27 mouse cellular contexts compared by ENCODE assay signal in the genomic region with DNA sequence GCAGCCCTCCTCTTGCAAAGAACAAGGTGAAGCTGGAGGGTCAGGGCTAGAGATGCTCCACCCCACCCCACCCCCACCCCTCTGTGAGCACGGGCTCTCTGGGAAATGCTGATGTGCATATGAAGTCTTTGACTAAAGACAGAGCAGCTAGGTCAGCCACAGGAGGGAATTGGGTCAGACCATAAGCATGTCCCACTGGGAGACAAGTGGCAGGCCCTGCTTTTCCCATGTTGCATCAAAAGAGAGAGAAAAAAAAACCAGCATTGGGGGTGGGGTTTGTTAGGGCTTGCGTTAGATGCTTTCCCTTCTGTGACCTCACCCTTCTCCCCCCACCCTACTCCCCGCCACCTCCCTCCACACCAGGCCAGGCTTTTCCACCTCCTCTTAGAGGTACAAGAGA. TPM values are rescaled to one million over a fixed set of nuclear protein-coding genes. Genes with fewer than 3 reads are reported as not detected.
DNase-seq lines count a peak whose midpoint lies in the region; ATAC-seq lines count a peak whose summit lies in the region.
"Had no signal": no experiment of that assay in that cellular context is flagged by ENCODE, and none has a peak within 500 bp of the region (broad histone marks: within the 10 kb centered on the region; RNA-seq: fewer than 3 reads in every experiment).

No protein-coding gene starts in this region.

- 0 out of 2 replicates have a peak overlapping the region, but pooled peaks have one; percentile 8 for H3K27ac ChIP-seq in hindbrain, embryonic 10.5 days
- no peak overlapping the region for H3K27ac ChIP-seq in hindbrain, embryonic 16.5 days (ENCODE audit: low read depth, low read length)
- H3K27ac ChIP-seq: embryonic facial prominence, embryonic 15.5 days; forebrain, embryonic 10.5 days; heart, adult 2 months; hindbrain, embryonic 15.5 days had no signal

- H3K4me2 ChIP-seq in hindbrain, embryonic 16.5 days (ENCODE audit: low read length), result no peak overlapping the region
- H3K4me2 ChIP-seq: embryonic facial prominence, embryonic 15.5 days; heart, embryonic 12.5 days; hindbrain, embryonic 15.5 days had no signal

- H3K36me3 ChIP-seq in hindbrain, embryonic 10.5 days, result peaks cover 19% of the 10 kb centered on the region; the same call in 1 of the 2 replicates
- H3K36me3 ChIP-seq in hindbrain, embryonic 16.5 days (ENCODE audit: control insufficient read depth, insufficient read depth, low read length), result peaks cover 7% of the 10 kb centered on the region

- peaks cover 86% of the 10 kb centered on the region for H3K27me3 ChIP-seq in hindbrain, embryonic 10.5 days (ENCODE audit: insufficient read depth, poor library complexity, severe bottlenecking)
- H3K27me3 ChIP-seq in hindbrain, embryonic 16.5 days (replicated peaks; ENCODE audit: control insufficient read depth, insufficient read depth, low read length), result peaks cover 28% of the 10 kb centered on the region

- DNase-seq in hindbrain, embryonic 10.5 days (ENCODE audit: low spot score), result no peak
- DNase-seq in ES-CJ7 (ENCODE audit: low read depth, low spot score) (peak; percentile 61), R1 (ENCODE audit: low read depth, low spot score) (peak; percentile 53)
- DNase-seq in retina, postnatal 1 day, result peak; percentile 70
- DNase-seq in left cerebral cortex, postnatal 4 days, result no peak
- no peak for DNase-seq in gastrocnemius, postnatal 10 days
- DNase-seq: adrenal gland, adult 8-10 months; cerebellum, adult 11-12 months; heart, adult 2 months had no signal

- H3K9me3 ChIP-seq in hindbrain, embryonic 10.5 days, result no peaks in the 10 kb centered on the region
- H3K9me3 ChIP-seq in hindbrain, embryonic 16.5 days (ENCODE audit: control insufficient read depth, low read length), result no peaks in the 10 kb centered on the region
- H3K9me3 ChIP-seq: embryonic facial prominence, embryonic 15.5 days; forebrain, embryonic 10.5 days; heart, embryonic 12.5 days; hindbrain, embryonic 15.5 days had no signal

- ATAC-seq in hindbrain, embryonic 16.5 days, result no peak
- ATAC-seq: forebrain, embryonic 14.5 days; inflammation-experienced regulatory T-cells, adult 6 months; intestine, postnatal 0 days; Patski had no signal

- H3K9ac ChIP-seq in hindbrain, embryonic 16.5 days (ENCODE audit: low read depth, low read length), result no peak overlapping the region
- H3K9ac ChIP-seq: embryonic facial prominence, embryonic 15.5 days; heart, embryonic 12.5 days; hindbrain, embryonic 15.5 days had no signal

- intact Hi-C loops in left cerebral cortex, postnatal 4 days (cut with DNase I), result no loop called here

- H3K4me3 ChIP-seq in hindbrain, embryonic 10.5 days, result no peak overlapping the region
- H3K4me3 ChIP-seq in hindbrain, embryonic 16.5 days (ENCODE audit: low read length), result no peak overlapping the region
- H3K4me3 ChIP-seq: embryonic facial prominence, embryonic 15.5 days; erythroblast, embryonic 14.5 days; forebrain, embryonic 10.5 days; heart, adult 2 months; heart, embryonic 12.5 days; hindbrain, embryonic 15.5 days had no signal

- H3K4me1 ChIP-seq in hindbrain, embryonic 10.5 days (replicated peaks), result peaks cover 82% of the 10 kb centered on the region
- peaks cover 26% of the 10 kb centered on the region for H3K4me1 ChIP-seq in hindbrain, embryonic 16.5 days (ENCODE audit: control insufficient read depth, insufficient read depth, low read depth, low read length)

- WGBS in hindbrain, embryonic 10.5 days, result 8% methylated on average over 3 of the region's 3 CpGs
- WGBS in hindbrain, embryonic 16.5 days, result 15% methylated on average over 3 of the region's 3 CpGs

RNA-seq across cellular contexts. Expression of a gene that starts 19.8 kb away (rescaled TPM):
- 0.14 and 0.18 TPM in 2 replicates for polyA plus RNA-seq in hindbrain, embryonic 10.5 days (2016; fragmentation: Nextera tagmentation; extraction: Ambion mirVana)
- polyA plus RNA-seq in hindbrain, embryonic 16.5 days (2015; fragmentation: Nextera tagmentation; extraction: Ambion mirVana), result 0.60 and 0.72 TPM in 2 replicates
- 1 to 10 TPM; 1.4 to 2.0 TPM for total RNA-seq in left cerebral cortex, postnatal 4 days (2021)
- total RNA-seq in gastrocnemius, postnatal 10 days (2021), result under 1 TPM; 0.05 to 0.16 TPM
- total RNA-seq: gastrocnemius, postnatal 4 days had no signal
- polyA plus RNA-seq: embryonic facial prominence, embryonic 15.5 days; forebrain, embryonic 10.5 days; G1E; inflammation-experienced regulatory T-cells, adult 6 months; intestine, postnatal 0 days; Patski had no signal

RNA-seq across cellular contexts. Expression of a gene that starts 29.6 kb away (rescaled TPM):
- 17.7 TPM in 2 replicates for polyA plus RNA-seq in hindbrain, embryonic 10.5 days (2016; fragmentation: Nextera tagmentation; extraction: Ambion mirVana)
- polyA plus RNA-seq in hindbrain, embryonic 16.5 days (2015; fragmentation: Nextera tagmentation; extraction: Ambion mirVana), result 21.2 and 22.5 TPM in 2 replicates
- 10 to 100 TPM; 24.4 to 25.8 TPM for total RNA-seq in left cerebral cortex, postnatal 4 days (2021)
- total RNA-seq in gastrocnemius, postnatal 10 days (2021), result 1 to 10 TPM; 5.0 to 5.7 TPM

RNA-seq across cellular contexts. Expression of a gene that starts 50.2 kb away (rescaled TPM):
- 0.27 and 0.47 TPM in 2 replicates for polyA plus RNA-seq in hindbrain, embryonic 10.5 days (2016; fragmentation: Nextera tagmentation; extraction: Ambion mirVana)
- 1.4 and 2.0 TPM in 2 replicates for polyA plus RNA-seq in hindbrain, embryonic 16.5 days (2015; fragmentation: Nextera tagmentation; extraction: Ambion mirVana)
- total RNA-seq in left cerebral cortex, postnatal 4 days (2021), result 1 to 10 TPM; 2.9 to 4.1 TPM
- total RNA-seq in gastrocnemius, postnatal 10 days (2021), result 1 to 10 TPM in 1 of 2 experiments, under 1 TPM in 1; 0.86 to 1.1 TPM
- polyA plus RNA-seq: G1E had no signal

RNA-seq across cellular contexts. Expression of a gene that starts 59.6 kb away (rescaled TPM):
- polyA plus RNA-seq in hindbrain, embryonic 10.5 days (2016; fragmentation: Nextera tagmentation; extraction: Ambion mirVana), result 18.7 and 24.3 TPM in 2 replicates
- polyA plus RNA-seq in hindbrain, embryonic 16.5 days (2015; fragmentation: Nextera tagmentation; extraction: Ambion mirVana), result 20.9 and 24.6 TPM in 2 replicates
- 10 to 100 TPM; 12.5 to 15.6 TPM for total RNA-seq in left cerebral cortex, postnatal 4 days (2021)
- 10 to 100 TPM; 13.7 to 14.8 TPM for total RNA-seq in gastrocnemius, postnatal 10 days (2021)

RNA-seq across cellular contexts. Expression of a gene that starts 59.7 kb away (rescaled TPM):
- not detected in 2 replicates for polyA plus RNA-seq in hindbrain, embryonic 10.5 days (2016; fragmentation: Nextera tagmentation; extraction: Ambion mirVana)
- polyA plus RNA-seq in hindbrain, embryonic 16.5 days (2015; fragmentation: Nextera tagmentation; extraction: Ambion mirVana), result 0.06 and 0.18 TPM in 2 replicates
- total RNA-seq in left cerebral cortex, postnatal 4 days (2021), result not detected
- not detected for total RNA-seq in gastrocnemius, postnatal 10 days (2021)
- total RNA-seq: adrenal gland, adult 8-10 months; adrenal gland, postnatal 4 days; G1E; gastrocnemius, adult 8-10 months; gastrocnemius, postnatal 4 days; heart, adult 2 months; heart, postnatal 25 days had no signal
- polyA plus RNA-seq: embryonic facial prominence, embryonic 11.5 days; erythroblast, embryonic 14.5 days; forebrain, embryonic 14.5 days; G1E; heart, adult 2 months; heart, embryonic 12.5 days; heart, embryonic 16.5 days; hindbrain, embryonic 11.5 days; inflammation-experienced regulatory T-cells, adult 6 months; Patski had no signal

Comparison
In these comparisons a context has a peak if more than half of its experiments do, and no peak if none do; other contexts are left out.
1. DNase-seq: peak in ES-CJ7 (single experiment), R1 (single experiment) and retina, postnatal 1 day (single experiment); none in hindbrain, embryonic 10.5 days (single experiment), left cerebral cortex, postnatal 4 days (single experiment) and gastrocnemius, postnatal 10 days (single experiment).